Mouse (Mus musculus): ENCODE results near the gene Gm20683. TPM values are rescaled to one million over a fixed set of nuclear protein-coding genes. Genes with fewer than 3 reads are reported as not detected.

Gene Gm20683
- polyA plus RNA-seq, 1 experiment from 2014 or later, result 1.6 TPM

DNA sequence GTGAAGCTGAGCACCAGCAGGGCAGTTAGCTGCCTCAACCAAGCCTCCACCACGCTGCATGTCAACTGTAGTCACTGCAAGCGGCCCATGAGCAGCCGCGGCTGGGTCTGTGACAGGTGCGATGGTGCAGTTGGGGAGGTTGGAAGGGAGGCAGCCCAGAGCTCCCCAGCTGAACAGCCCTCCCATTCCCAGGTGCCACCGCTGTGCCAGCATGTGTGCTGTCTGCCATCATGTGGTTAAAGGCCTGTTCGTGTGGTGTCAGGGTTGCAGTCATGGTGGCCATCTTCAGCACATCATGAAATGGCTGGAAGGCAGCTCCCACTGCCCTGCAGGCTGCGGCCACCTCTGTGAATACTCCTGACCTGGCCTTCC is 13.4 kb downstream of the Gm20683 start:
- WGBS, result 84% methylated on average over 8 of the region's 8 CpGs
- H3K36me3 ChIP-seq (ENCODE audit: control insufficient read depth, insufficient read depth, low read length), result peaks cover 45% of the 10 kb centered on the region
- H3K27ac ChIP-seq (ENCODE audit: low read depth), result peak overlapping the region; percentile 82
- DNase-seq (ENCODE audit: low spot score) (no peak), ATAC-seq (replicated peaks; ENCODE audit: low FRiP score, low TSS enrichment, low read depth) (no peak)
- peak overlapping the region; percentile 69 for H3K4me3 ChIP-seq (ENCODE audit: low read depth, low read length)
- no peak overlapping the region for H3K9ac ChIP-seq (ENCODE audit: low read length)
- H3K9me3 ChIP-seq (ENCODE audit: control insufficient read depth, low read length), result no peaks in the 10 kb centered on the region
- peak overlapping the region; percentile 85 for H3K4me2 ChIP-seq (ENCODE audit: low read length)
- H3K4me1 ChIP-seq (replicated peaks; ENCODE audit: control insufficient read depth, insufficient read depth, low read length), result peaks cover 45% of the 10 kb centered on the region
- no peaks in the 10 kb centered on the region for H3K27me3 ChIP-seq (replicated peaks; ENCODE audit: control insufficient read depth, insufficient read depth, low read length)

- Histone ChIP-seq H3K9ac (ENCODE audit: low read length) (no peak overlapping the region), H3K4me2 (ENCODE audit: low read length) (no peak overlapping the region), H3K4me1 (replicated peaks; ENCODE audit: control insufficient read depth, insufficient read depth, low read length) (peaks cover 45% of the 10 kb centered on the region), H3K27me3 (replicated peaks; ENCODE audit: control insufficient read depth, insufficient read depth, low read length) (no peaks in the 10 kb centered on the region), H3K27ac (ENCODE audit: low read depth) (no peak overlapping the region), H3K4me3 (ENCODE audit: low read depth, low read length) (no peak overlapping the region), H3K9me3 (ENCODE audit: control insufficient read depth, low read length) (no peaks in the 10 kb centered on the region), H3K36me3 (ENCODE audit: control insufficient read depth, insufficient read depth, low read length) (peaks cover 45% of the 10 kb centered on the region)
- WGBS, result 96% methylated on average over 22 of the region's 22 CpGs
- no peak for DNase-seq (ENCODE audit: low spot score)
- ATAC-seq (replicated peaks; ENCODE audit: low FRiP score, low TSS enrichment, low read depth), result no peak
Measured at GRCm38 (mm10) chr17:25827546-25828222, 13.9 kb downstream of the Gm20683 start.

- H3K9ac ChIP-seq (ENCODE audit: low read length), result no peak overlapping the region
- peaks cover 44% of the 10 kb centered on the region for H3K4me1 ChIP-seq (replicated peaks; ENCODE audit: control insufficient read depth, insufficient read depth, low read length)
- peaks cover 45% of the 10 kb centered on the region for H3K36me3 ChIP-seq (ENCODE audit: control insufficient read depth, insufficient read depth, low read length)
- H3K4me2 ChIP-seq (ENCODE audit: low read length), result no peak overlapping the region
- no peak overlapping the region for H3K4me3 ChIP-seq (ENCODE audit: low read depth, low read length)
- 93% methylated on average over 13 of the region's 13 CpGs for WGBS
- no peaks in the 10 kb centered on the region for H3K9me3 ChIP-seq (ENCODE audit: control insufficient read depth, low read length)
- ATAC-seq (replicated peaks; ENCODE audit: low FRiP score, low TSS enrichment, low read depth), result no peak
- no peak for DNase-seq (ENCODE audit: low spot score)
- H3K27me3 ChIP-seq (replicated peaks; ENCODE audit: control insufficient read depth, insufficient read depth, low read length), result no peaks in the 10 kb centered on the region
- no peak overlapping the region for H3K27ac ChIP-seq (ENCODE audit: low read depth)
Measured at GRCm38 (mm10) chr17:25827011-25827410, 14.6 kb downstream of the Gm20683 start.

- ATAC-seq (replicated peaks; ENCODE audit: low FRiP score, low TSS enrichment, low read depth) (no peak), DNase-seq (ENCODE audit: low spot score) (no peak)
- WGBS, result 96% methylated on average over 27 of the region's 27 CpGs
Measured at GRCm38 (mm10) chr17:25825984-25826570, 15.5 kb downstream of the Gm20683 start.

DNA sequence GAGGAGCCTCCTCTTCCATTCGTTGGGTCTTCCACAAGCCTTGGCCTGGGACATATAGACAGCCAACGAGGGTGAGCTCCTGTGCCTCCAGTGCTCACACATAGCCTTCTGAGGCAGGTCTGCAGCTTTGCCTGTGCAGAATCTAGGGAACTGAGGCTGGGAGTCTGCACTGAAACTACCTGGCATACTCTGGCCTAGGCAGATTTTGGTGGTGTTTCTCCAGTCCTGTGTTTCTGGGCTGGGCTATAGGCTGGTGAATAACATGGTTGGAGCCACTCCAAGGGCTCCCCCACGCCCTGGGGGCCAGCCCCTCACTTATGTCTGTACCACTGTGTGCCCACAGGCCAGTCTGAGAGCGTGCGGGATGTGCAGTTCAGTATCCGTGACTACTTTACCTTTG is 16.3 kb downstream of the Gm20683 start:
- DNase-seq (ENCODE audit: low spot score), result no peak
- Histone ChIP-seq H3K9ac (ENCODE audit: low read length) (no peak overlapping the region), H3K36me3 (ENCODE audit: control insufficient read depth, insufficient read depth, low read length) (peaks cover 29% of the 10 kb centered on the region), H3K27ac (ENCODE audit: low read depth) (no peak overlapping the region), H3K9me3 (ENCODE audit: control insufficient read depth, low read length) (no peaks in the 10 kb centered on the region), H3K27me3 (replicated peaks; ENCODE audit: control insufficient read depth, insufficient read depth, low read length) (peaks cover 11% of the 10 kb centered on the region), H3K4me3 (ENCODE audit: low read depth, low read length) (no peak overlapping the region), H3K4me2 (ENCODE audit: low read length) (peak overlapping the region; percentile 92; the same call in 1 of the 2 replicates), H3K4me1 (replicated peaks; ENCODE audit: control insufficient read depth, insufficient read depth, low read length) (peaks cover 29% of the 10 kb centered on the region)
- 94% methylated on average over 6 of the region's 6 CpGs for WGBS
- no peak for ATAC-seq (replicated peaks; ENCODE audit: low FRiP score, low TSS enrichment, low read depth)

More at GRCm38 (mm10) chr17:25825984-25826570, 15.5 kb downstream of the Gm20683 start:
- Histone ChIP-seq H3K9ac (ENCODE audit: low read length) (no peak overlapping the region), H3K27ac (ENCODE audit: low read depth) (no peak overlapping the region), H3K36me3 (ENCODE audit: control insufficient read depth, insufficient read depth, low read length) (peaks cover 36% of the 10 kb centered on the region), H3K4me3 (ENCODE audit: low read depth, low read length) (no peak overlapping the region), H3K4me1 (replicated peaks; ENCODE audit: control insufficient read depth, insufficient read depth, low read length) (peaks cover 35% of the 10 kb centered on the region), H3K27me3 (replicated peaks; ENCODE audit: control insufficient read depth, insufficient read depth, low read length) (peaks cover 5% of the 10 kb centered on the region; the same call in 1 of the 2 replicates), H3K4me2 (ENCODE audit: low read length) (no peak overlapping the region), H3K9me3 (ENCODE audit: control insufficient read depth, low read length) (no peaks in the 10 kb centered on the region)

GRCm38 (mm10) chr17:25824362-25825142 is 17.0 kb downstream of the Gm20683 start:
- peak overlapping the region; percentile 62; the same call in 1 of the 2 replicates for H3K9ac ChIP-seq (ENCODE audit: low read length)
- WGBS, result 66% methylated on average over 17 of the region's 17 CpGs
- no peak overlapping the region for H3K27ac ChIP-seq (ENCODE audit: low read depth)
- H3K9me3 ChIP-seq (ENCODE audit: control insufficient read depth, low read length), result no peaks in the 10 kb centered on the region
- peak overlapping the region; percentile 77; the same call in 1 of the 2 replicates for H3K4me3 ChIP-seq (ENCODE audit: low read depth, low read length)
- H3K4me2 ChIP-seq (ENCODE audit: low read length), result peak overlapping the region; percentile 92
- peaks cover 21% of the 10 kb centered on the region for H3K4me1 ChIP-seq (replicated peaks; ENCODE audit: control insufficient read depth, insufficient read depth, low read length)
- DNase-seq (ENCODE audit: low spot score), result no peak
- no peak for ATAC-seq (replicated peaks; ENCODE audit: low FRiP score, low TSS enrichment, low read depth)
- peaks cover 24% of the 10 kb centered on the region for H3K36me3 ChIP-seq (ENCODE audit: control insufficient read depth, insufficient read depth, low read length)
- peaks cover 18% of the 10 kb centered on the region for H3K27me3 ChIP-seq (replicated peaks; ENCODE audit: control insufficient read depth, insufficient read depth, low read length)

- H3K27ac ChIP-seq (ENCODE audit: low read depth), result peak within 1 kb of the TSS; percentile 38
Measured at GRCm38 (mm10) chr17:25823452-25823851, 18.1 kb downstream of the Gm20683 start, which contains the start of gene Wdr24. Gene Wdr24, plus strand, starts transcription at chr17:25823627.

GRCm38 (mm10) chr17:25818851-25819780 is 22.4 kb downstream of the Gm20683 start:
- H3K4me3 ChIP-seq (ENCODE audit: low read depth, low read length), result no peak overlapping the region
- DNase-seq (ENCODE audit: low spot score) (no peak), ATAC-seq (replicated peaks; ENCODE audit: low FRiP score, low TSS enrichment, low read depth) (peak; percentile 41)

More at GRCm38 (mm10) chr17:25823452-25823851, 18.1 kb downstream of the Gm20683 start, which contains the start of gene Wdr24:
- peak within 1 kb of the TSS; percentile 62 for H3K9ac ChIP-seq (ENCODE audit: low read length)
- H3K36me3 ChIP-seq (ENCODE audit: control insufficient read depth, insufficient read depth, low read length), result peaks cover 24% of the 10 kb centered on the region
- DNase-seq (ENCODE audit: low spot score) (peak; percentile 79), ATAC-seq (replicated peaks; ENCODE audit: low FRiP score, low TSS enrichment, low read depth) (0 out of 2 replicates have a peak, but pooled peaks have one; percentile 49)
- peaks cover 19% of the 10 kb centered on the region for H3K4me1 ChIP-seq (replicated peaks; ENCODE audit: control insufficient read depth, insufficient read depth, low read length)
- H3K4me3 ChIP-seq (ENCODE audit: low read depth, low read length), result peak within 1 kb of the TSS; percentile 77
- WGBS, result under 1% methylated on average over 18 of the region's 18 CpGs
- peaks cover 29% of the 10 kb centered on the region for H3K27me3 ChIP-seq (replicated peaks; ENCODE audit: control insufficient read depth, insufficient read depth, low read length)
- H3K4me2 ChIP-seq (ENCODE audit: low read length), result peak within 1 kb of the TSS; percentile 92
- H3K9me3 ChIP-seq (ENCODE audit: control insufficient read depth, low read length), result no peaks in the 10 kb centered on the region

More at GRCm38 (mm10) chr17:25818851-25819780, 22.4 kb downstream of the Gm20683 start:
- Histone ChIP-seq H3K9me3 (ENCODE audit: control insufficient read depth, low read length) (no peaks in the 10 kb centered on the region), H3K36me3 (ENCODE audit: control insufficient read depth, insufficient read depth, low read length) (no peaks in the 10 kb centered on the region), H3K27me3 (replicated peaks; ENCODE audit: control insufficient read depth, insufficient read depth, low read length) (peaks cover 40% of the 10 kb centered on the region), H3K4me1 (replicated peaks; ENCODE audit: control insufficient read depth, insufficient read depth, low read length) (peaks cover 3% of the 10 kb centered on the region), H3K27ac (ENCODE audit: low read depth) (no peak overlapping the region), H3K9ac (ENCODE audit: low read length) (no peak overlapping the region), H3K4me2 (ENCODE audit: low read length) (peak overlapping the region; percentile 25)
- WGBS, result 5% methylated on average over 46 of the region's 46 CpGs

Data from intestine, embryonic 14.5 days (tissue).